Mouse (Mus musculus): ENCODE results near the gene Acvr1. TPM values are rescaled to one million over a fixed set of nuclear protein-coding genes. Genes with fewer than 3 reads are reported as not detected.

The Acvr1 gene
- polyA plus RNA-seq, 1 experiment from 2014 or later: 7.9 TPM

DNA sequence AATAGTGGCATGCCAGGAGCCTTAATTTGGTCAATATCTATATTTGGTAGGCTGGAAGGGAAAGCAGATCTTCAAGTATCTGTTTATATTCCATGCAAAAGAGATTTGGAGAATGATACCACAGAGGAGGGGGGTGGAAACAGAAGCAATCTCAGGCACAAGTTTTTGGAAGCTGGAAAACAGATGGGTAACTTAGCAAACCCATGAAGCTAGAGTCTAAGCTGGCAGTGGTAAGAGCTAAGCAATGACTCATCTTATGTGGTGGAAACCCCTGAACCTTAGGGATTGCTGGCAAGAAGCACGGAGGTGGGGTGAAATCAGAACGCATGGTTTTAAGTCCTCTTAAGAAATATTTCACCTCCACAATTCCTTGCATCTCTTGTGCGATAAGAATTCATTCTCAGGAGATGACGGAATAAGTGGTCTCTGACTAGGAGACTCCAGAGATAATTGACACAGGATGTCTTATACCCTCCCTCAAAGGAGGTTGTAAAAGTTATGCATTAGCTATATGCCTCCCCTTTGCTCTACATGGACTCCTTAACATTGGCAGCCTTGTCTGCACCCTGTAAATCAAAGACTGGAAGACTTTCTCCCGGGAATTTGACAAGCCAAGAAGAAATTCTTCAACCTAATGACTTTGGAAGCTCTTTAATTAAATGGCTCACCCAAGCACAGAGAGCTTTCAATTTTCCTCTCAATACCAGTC lies 157.9 kb downstream of the Acvr1 start:
- Histone ChIP-seq H3K27ac (ENCODE audit: low read depth, low read length) (no peak overlapping the region), H3K4me1 (ENCODE audit: control insufficient read depth, insufficient read depth, low read length) (no peaks in the 10 kb centered on the region), H3K27me3 (ENCODE audit: control insufficient read depth, insufficient read depth, low read length) (no peaks in the 10 kb centered on the region), H3K4me2 (replicated peaks; ENCODE audit: low read depth, low read length) (no peak overlapping the region), H3K9me3 (ENCODE audit: control insufficient read depth, low read length) (no peaks in the 10 kb centered on the region), H3K9ac (ENCODE audit: low read depth, low read length) (no peak overlapping the region), H3K4me3 (ENCODE audit: low read length) (no peak overlapping the region), H3K36me3 (ENCODE audit: control insufficient read depth, insufficient read depth, low read length) (no peaks in the 10 kb centered on the region)
- WGBS: 40% methylated on average over 5 of the region's 5 CpGs
- ATAC-seq (ENCODE audit: low FRiP score, low TSS enrichment): peak; percentile 66; the same call in 1 of the 2 replicates

DNA sequence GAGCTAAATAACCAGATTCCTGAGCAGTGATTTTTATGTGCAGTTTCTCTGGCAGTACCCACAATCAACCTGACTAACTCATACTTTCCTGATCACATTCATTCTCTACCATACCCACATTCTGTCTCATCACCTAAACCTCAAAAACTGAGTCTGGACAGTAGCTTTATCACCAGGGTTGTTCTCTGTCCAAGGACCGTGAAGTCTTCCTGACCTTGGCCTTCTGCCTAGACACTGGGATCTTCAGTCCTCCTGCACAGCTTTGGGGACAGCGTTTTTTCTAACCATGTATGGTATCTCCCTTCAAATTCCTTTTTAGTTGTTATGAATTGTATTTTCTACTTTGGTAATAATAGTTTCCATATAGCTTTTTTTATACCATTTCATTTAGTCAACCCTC lies 163.5 kb downstream of the Acvr1 start:
- no peaks in the 10 kb centered on the region for H3K9me3 ChIP-seq (ENCODE audit: control insufficient read depth, low read length)
- ATAC-seq (ENCODE audit: low FRiP score, low TSS enrichment): no peak
- no peak overlapping the region for H3K27ac ChIP-seq (ENCODE audit: low read depth, low read length)
- H3K36me3 ChIP-seq (ENCODE audit: control insufficient read depth, insufficient read depth, low read length): no peaks in the 10 kb centered on the region
- no peak overlapping the region for H3K4me2 ChIP-seq (replicated peaks; ENCODE audit: low read depth, low read length)
- H3K27me3 ChIP-seq (ENCODE audit: control insufficient read depth, insufficient read depth, low read length): no peaks in the 10 kb centered on the region
- 89% methylated on average over 2 of the region's 2 CpGs for WGBS
- no peak overlapping the region for H3K9ac ChIP-seq (ENCODE audit: low read depth, low read length)
- H3K4me1 ChIP-seq (ENCODE audit: control insufficient read depth, insufficient read depth, low read length): no peaks in the 10 kb centered on the region
- H3K4me3 ChIP-seq (ENCODE audit: low read length): no peak overlapping the region

DNA sequence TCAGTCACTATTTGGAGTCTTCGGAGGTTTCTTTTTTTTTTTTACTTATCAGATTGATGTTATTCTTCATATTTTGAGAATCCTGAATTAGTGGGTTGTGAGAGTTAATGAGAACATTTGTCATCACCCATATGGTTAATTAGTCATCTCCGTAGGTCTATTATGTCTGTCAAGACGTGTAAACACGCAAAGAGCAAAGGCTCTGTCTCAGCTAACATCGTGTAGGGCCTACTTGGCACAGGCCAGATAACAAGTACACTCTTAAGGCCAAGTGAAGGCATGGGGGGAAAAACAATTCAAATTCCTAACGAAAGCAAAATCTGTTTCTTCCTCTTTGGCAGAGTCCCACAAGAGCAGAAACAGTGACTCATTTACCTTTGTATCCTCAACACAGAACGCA lies 178.4 kb downstream of the Acvr1 start:
- WGBS: 87% methylated on average over 7 of the region's 7 CpGs

DNA sequence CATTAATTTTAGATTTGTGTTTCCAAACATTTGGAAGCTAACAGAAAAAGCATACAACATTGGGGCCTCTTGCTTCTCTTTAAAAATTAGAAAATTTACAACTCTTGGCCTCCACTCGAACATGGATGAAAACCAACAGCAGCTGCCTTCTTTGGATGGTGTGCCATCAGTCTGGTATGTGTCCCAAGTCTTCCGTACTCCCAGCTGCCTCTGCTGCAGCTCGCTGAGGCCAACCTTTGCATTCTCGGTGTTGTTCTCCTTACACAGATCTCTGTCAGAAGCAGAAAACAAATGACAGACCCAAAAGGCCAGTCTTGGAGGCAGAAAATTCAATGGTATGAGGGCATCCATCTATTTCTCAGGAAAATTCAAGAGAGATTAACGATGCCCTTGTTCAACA lies 186.9 kb downstream of the Acvr1 start:
- no peak for ATAC-seq (ENCODE audit: low FRiP score, low TSS enrichment)

More for the DNA sequence above, 178.4 kb downstream of the Acvr1 start:
- no peaks in the 10 kb centered on the region for H3K27me3 ChIP-seq (ENCODE audit: control insufficient read depth, insufficient read depth, low read length)
- no peak overlapping the region for H3K4me3 ChIP-seq (ENCODE audit: low read length)
- no peaks in the 10 kb centered on the region for H3K9me3 ChIP-seq (ENCODE audit: control insufficient read depth, low read length)
- H3K9ac ChIP-seq (ENCODE audit: low read depth, low read length): no peak overlapping the region
- no peak for ATAC-seq (ENCODE audit: low FRiP score, low TSS enrichment)
- no peak overlapping the region for H3K27ac ChIP-seq (ENCODE audit: low read depth, low read length)
- no peaks in the 10 kb centered on the region for H3K4me1 ChIP-seq (ENCODE audit: control insufficient read depth, insufficient read depth, low read length)
- no peaks in the 10 kb centered on the region for H3K36me3 ChIP-seq (ENCODE audit: control insufficient read depth, insufficient read depth, low read length)
- H3K4me2 ChIP-seq (replicated peaks; ENCODE audit: low read depth, low read length): no peak overlapping the region

DNA sequence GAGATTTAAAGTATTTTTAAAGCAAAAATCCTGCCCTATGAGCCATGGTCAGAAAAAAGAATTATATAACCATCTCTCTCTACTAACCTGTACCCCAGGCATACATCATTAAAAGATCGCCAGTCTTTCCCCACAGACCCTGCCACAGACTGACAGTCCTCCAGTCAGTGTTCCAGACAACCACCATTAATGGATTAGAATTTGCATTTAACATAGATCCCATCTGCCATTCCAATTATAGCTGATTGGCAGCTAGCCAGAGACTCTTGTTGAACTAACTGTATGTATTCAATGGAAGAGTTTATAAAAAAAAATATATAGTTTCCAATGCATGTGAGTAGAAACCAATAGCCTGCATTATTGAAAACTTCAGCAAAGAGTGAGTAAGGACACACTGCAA lies 187.5 kb downstream of the Acvr1 start:
- no peak overlapping the region for H3K4me2 ChIP-seq (replicated peaks; ENCODE audit: low read depth, low read length)
- H3K9me3 ChIP-seq (ENCODE audit: control insufficient read depth, low read length): no peaks in the 10 kb centered on the region
- H3K9ac ChIP-seq (ENCODE audit: low read depth, low read length): no peak overlapping the region
- ATAC-seq (ENCODE audit: low FRiP score, low TSS enrichment): no peak
- 76% methylated on average over 1 of the region's 1 CpGs for WGBS
- no peaks in the 10 kb centered on the region for H3K27me3 ChIP-seq (ENCODE audit: control insufficient read depth, insufficient read depth, low read length)
- no peak overlapping the region for H3K4me3 ChIP-seq (ENCODE audit: low read length)
- H3K27ac ChIP-seq (ENCODE audit: low read depth, low read length): no peak overlapping the region
- no peaks in the 10 kb centered on the region for H3K4me1 ChIP-seq (ENCODE audit: control insufficient read depth, insufficient read depth, low read length)
- no peaks in the 10 kb centered on the region for H3K36me3 ChIP-seq (ENCODE audit: control insufficient read depth, insufficient read depth, low read length)

More for the DNA sequence above, 186.9 kb downstream of the Acvr1 start:
- Histone ChIP-seq H3K9me3 (ENCODE audit: control insufficient read depth, low read length) (no peaks in the 10 kb centered on the region), H3K4me3 (ENCODE audit: low read length) (no peak overlapping the region), H3K9ac (ENCODE audit: low read depth, low read length) (no peak overlapping the region), H3K4me1 (ENCODE audit: control insufficient read depth, insufficient read depth, low read length) (no peaks in the 10 kb centered on the region), H3K36me3 (ENCODE audit: control insufficient read depth, insufficient read depth, low read length) (no peaks in the 10 kb centered on the region), H3K27me3 (ENCODE audit: control insufficient read depth, insufficient read depth, low read length) (no peaks in the 10 kb centered on the region), H3K4me2 (replicated peaks; ENCODE audit: low read depth, low read length) (no peak overlapping the region), H3K27ac (ENCODE audit: low read depth, low read length) (no peak overlapping the region)
- WGBS: 77% methylated on average over 5 of the region's 5 CpGs

GRCm38 (mm10) chr2:58377417-58378130 lies 189.4 kb downstream of the Acvr1 start:
- WGBS: 70% methylated on average over 9 of the region's 9 CpGs
- no peak for ATAC-seq (ENCODE audit: low FRiP score, low TSS enrichment)

DNA sequence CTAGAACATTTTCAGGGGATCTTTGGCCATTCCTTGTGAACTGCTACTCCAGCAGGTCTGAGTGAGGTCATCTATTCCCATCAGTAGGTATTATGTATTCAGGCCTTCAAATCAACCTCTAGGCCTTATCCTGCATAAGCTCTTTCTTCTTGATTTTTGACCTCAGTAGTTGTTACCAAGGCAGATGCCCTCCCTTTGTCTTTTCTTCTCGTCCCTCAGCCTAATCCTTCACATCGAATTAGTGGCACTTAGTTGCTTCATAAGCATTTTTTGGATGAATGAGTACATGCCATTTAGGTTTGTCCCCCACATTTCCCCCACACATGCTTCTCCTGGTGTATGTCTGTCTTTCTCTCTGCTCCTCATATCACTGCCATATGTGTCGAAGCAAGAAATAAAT lies 200.8 kb downstream of the Acvr1 start:
- H3K4me2 ChIP-seq (replicated peaks; ENCODE audit: low read depth, low read length): no peak overlapping the region
- H3K27me3 ChIP-seq (ENCODE audit: control insufficient read depth, insufficient read depth, low read length): no peaks in the 10 kb centered on the region
- no peak overlapping the region for H3K9ac ChIP-seq (ENCODE audit: low read depth, low read length)
- no peak overlapping the region for H3K4me3 ChIP-seq (ENCODE audit: low read length)
- no peak for ATAC-seq (ENCODE audit: low FRiP score, low TSS enrichment)
- H3K9me3 ChIP-seq (ENCODE audit: control insufficient read depth, low read length): no peaks in the 10 kb centered on the region
- no peaks in the 10 kb centered on the region for H3K36me3 ChIP-seq (ENCODE audit: control insufficient read depth, insufficient read depth, low read length)
- no peaks in the 10 kb centered on the region for H3K4me1 ChIP-seq (ENCODE audit: control insufficient read depth, insufficient read depth, low read length)
- 74% methylated on average over 3 of the region's 3 CpGs for WGBS
- H3K27ac ChIP-seq (ENCODE audit: low read depth, low read length): no peak overlapping the region

More at GRCm38 (mm10) chr2:58377417-58378130, 189.4 kb downstream of the Acvr1 start:
- no peaks in the 10 kb centered on the region for H3K9me3 ChIP-seq (ENCODE audit: control insufficient read depth, low read length)
- H3K4me2 ChIP-seq (replicated peaks; ENCODE audit: low read depth, low read length): no peak overlapping the region
- H3K4me1 ChIP-seq (ENCODE audit: control insufficient read depth, insufficient read depth, low read length): no peaks in the 10 kb centered on the region
- no peak overlapping the region for H3K4me3 ChIP-seq (ENCODE audit: low read length)
- H3K9ac ChIP-seq (ENCODE audit: low read depth, low read length): no peak overlapping the region
- no peak overlapping the region for H3K27ac ChIP-seq (ENCODE audit: low read depth, low read length)
- no peaks in the 10 kb centered on the region for H3K27me3 ChIP-seq (ENCODE audit: control insufficient read depth, insufficient read depth, low read length)
- no peaks in the 10 kb centered on the region for H3K36me3 ChIP-seq (ENCODE audit: control insufficient read depth, insufficient read depth, low read length)

GRCm38 (mm10) chr2:58361361-58362046 lies 205.5 kb downstream of the Acvr1 start:
- H3K9me3 ChIP-seq (ENCODE audit: control insufficient read depth, low read length): no peaks in the 10 kb centered on the region
- no peak overlapping the region for H3K9ac ChIP-seq (ENCODE audit: low read depth, low read length)
- H3K4me1 ChIP-seq (ENCODE audit: control insufficient read depth, insufficient read depth, low read length): 0 out of 2 replicates have a peak, but pooled peaks cover 4% of the 10 kb centered on the region
- H3K36me3 ChIP-seq (ENCODE audit: control insufficient read depth, insufficient read depth, low read length): no peaks in the 10 kb centered on the region
- peaks cover 17% of the 10 kb centered on the region for H3K27me3 ChIP-seq (ENCODE audit: control insufficient read depth, insufficient read depth, low read length)
- no peak overlapping the region for H3K4me3 ChIP-seq (ENCODE audit: low read length)
- no peak overlapping the region for H3K27ac ChIP-seq (ENCODE audit: low read depth, low read length)
- H3K4me2 ChIP-seq (replicated peaks; ENCODE audit: low read depth, low read length): no peak overlapping the region
- no peak for ATAC-seq (ENCODE audit: low FRiP score, low TSS enrichment)
- 84% methylated on average over 3 of the region's 3 CpGs for WGBS

GRCm38 (mm10) chr2:58358132-58358460 lies 208.9 kb downstream of the Acvr1 start:
- Histone ChIP-seq H3K4me1 (ENCODE audit: control insufficient read depth, insufficient read depth, low read length) (0 out of 2 replicates have a peak, but pooled peaks cover 4% of the 10 kb centered on the region), H3K4me3 (ENCODE audit: low read length) (peak overlapping the region; percentile 59), H3K9me3 (ENCODE audit: control insufficient read depth, low read length) (no peaks in the 10 kb centered on the region), H3K4me2 (replicated peaks; ENCODE audit: low read depth, low read length) (peak overlapping the region; percentile 99), H3K27ac (ENCODE audit: low read depth, low read length) (no peak overlapping the region), H3K9ac (ENCODE audit: low read depth, low read length) (no peak overlapping the region), H3K27me3 (ENCODE audit: control insufficient read depth, insufficient read depth, low read length) (peaks cover 22% of the 10 kb centered on the region), H3K36me3 (ENCODE audit: control insufficient read depth, insufficient read depth, low read length) (no peaks in the 10 kb centered on the region)
- 10% methylated on average over 3 of the region's 3 CpGs for WGBS
- peak; percentile 54; the same call in 1 of the 2 replicates for ATAC-seq (ENCODE audit: low FRiP score, low TSS enrichment)
